In genomic region chr8:45333493-45333892, GRCm38 (mm10) we compare ENCODE assay signal across 9 mouse cellular contexts. TPM values are rescaled to one million over a fixed set of nuclear protein-coding genes. Genes with fewer than 3 reads are reported as not detected.
A peak's percentile ranks its signal among the peaks of the same experiment; 100 is the strongest.
DNase-seq lines count a peak whose midpoint lies in the region; ATAC-seq lines count a peak whose summit lies in the region.
"Had no signal": no experiment of that assay in that cellular context is flagged by ENCODE, and none has a peak within 500 bp of the region (broad histone marks: within the 10 kb centered on the region; RNA-seq: fewer than 3 reads in every experiment).

No protein-coding gene starts in this region.

- peaks cover 15% of the 10 kb centered on the region for H3K4me1 ChIP-seq in megakaryocyte, embryonic 14.5 days

- no peaks in the 10 kb centered on the region for H3K27me3 ChIP-seq in megakaryocyte, embryonic 14.5 days (replicated peaks)

- H3K36me3 ChIP-seq in megakaryocyte, embryonic 14.5 days (replicated peaks; ENCODE audit: low read length): no peaks in the 10 kb centered on the region

- ATAC-seq in common myeloid progenitor, adult 5-6 weeks (replicated peaks; ENCODE audit: low read depth, poor library complexity, severe bottlenecking): peak; percentile 48

- H3K9me3 ChIP-seq in megakaryocyte, embryonic 14.5 days: no peaks in the 10 kb centered on the region

- peak overlapping the region; percentile 95 for H3K4me3 ChIP-seq in megakaryocyte, embryonic 14.5 days (replicated peaks)

- DNase-seq in thymus, postnatal 14 days: peak; percentile 6
- no peak for DNase-seq in thymus, postnatal 0 days (ENCODE audit: low spot score)
- DNase-seq in heart, adult 9 months (ENCODE audit: low spot score in 2 of 2): peak; percentile 29 to 38
- DNase-seq in kidney, postnatal 14 days: peak; percentile 16
- peak; percentile 12 for DNase-seq in thymus, postnatal 4 days
- no peak for DNase-seq in spleen, postnatal 10 days (ENCODE audit: low spot score in 2 of 2)

RNA-seq across cellular contexts. Expression of gene Cyp4v3, which starts 0.5 kb away (rescaled TPM):
- 1.8 and 2.0 TPM in 2 replicates for polyA plus RNA-seq in thymus, postnatal 0 days (2015; fragmentation: Nextera tagmentation; extraction: Ambion mirVana)
- 8.9 and 11.8 TPM in 2 replicates for total RNA-seq in common myeloid progenitor, adult 5-6 weeks (2017)
- 0.54 TPM in 1 of 2 replicates, not detected in the other for polyA plus RNA-seq in megakaryocyte, embryonic 14.5 days (2012; ENCODE audit: insufficient read depth, low replicate concordance)

RNA-seq across cellular contexts. Expression of gene Gm45753, which starts 25.2 kb away (rescaled TPM):
- not detected in 2 replicates for polyA plus RNA-seq in thymus, postnatal 0 days (2015; fragmentation: Nextera tagmentation; extraction: Ambion mirVana)
- not detected in 2 replicates for total RNA-seq in common myeloid progenitor, adult 5-6 weeks (2017)
- not detected in 2 replicates for polyA plus RNA-seq in megakaryocyte, embryonic 14.5 days (2012; ENCODE audit: insufficient read depth, low replicate concordance)
- total RNA-seq: neutrophil, adult 5-6 weeks had no signal

RNA-seq across cellular contexts. Expression of gene Klkb1, which starts 38.8 kb away (rescaled TPM):
- polyA plus RNA-seq in thymus, postnatal 0 days (2015; fragmentation: Nextera tagmentation; extraction: Ambion mirVana): not detected in 2 replicates
- not detected in 2 replicates for total RNA-seq in common myeloid progenitor, adult 5-6 weeks (2017)
- polyA plus RNA-seq in megakaryocyte, embryonic 14.5 days (2012; ENCODE audit: insufficient read depth, low replicate concordance): not detected in 2 replicates
- total RNA-seq: neutrophil, adult 5-6 weeks had no signal

RNA-seq across cellular contexts. Expression of gene Fam149a, which starts 48.6 kb away (rescaled TPM):
- polyA plus RNA-seq in thymus, postnatal 0 days (2015; fragmentation: Nextera tagmentation; extraction: Ambion mirVana): 1.1 and 1.3 TPM in 2 replicates
- total RNA-seq in common myeloid progenitor, adult 5-6 weeks (2017): 0.23 TPM in 1 of 2 replicates, not detected in the other
- not detected in 2 replicates for polyA plus RNA-seq in megakaryocyte, embryonic 14.5 days (2012; ENCODE audit: insufficient read depth, low replicate concordance)
- total RNA-seq: neutrophil, adult 5-6 weeks had no signal

Comparison
In these comparisons a context has a peak if more than half of its experiments do, and no peak if none do; other contexts are left out.
1. DNase-seq: peak in thymus, postnatal 14 days (single experiment), heart, adult 9 months (2 of 2), kidney, postnatal 14 days (single experiment) and thymus, postnatal 4 days (single experiment); none in thymus, postnatal 0 days (single experiment) and spleen, postnatal 10 days (0 of 2).